Mouse (Mus musculus) embryo, embryonic 10 days (tissue): ENCODE data around the gene Serhl.

ENCODE experiments used
- DNase-seq: peaks from one replicate; pipeline ENCODE4 v3.0.0-alpha.2; 2015; ENCODE audit warnings: low spot score

The Serhl gene

GRCm38 (mm10) chr15:83084022-83084640, 5.2 kb upstream of the Serhl start:
- DNase-seq, result no peak

GRCm38 (mm10) chr15:83085901-83086300, 3.4 kb upstream of the Serhl start:
- DNase-seq, result peak; percentile 42

GRCm38 (mm10) chr15:83086636-83087328, 2.5 kb upstream of the Serhl start:
- DNase-seq, result no peak

- DNase-seq, result no peak
Observed at GRCm38 (mm10) chr15:83088495-83089428, 544 bp upstream of the Serhl start.

- no peak for DNase-seq
Observed at GRCm38 (mm10) chr15:83090874-83091273, 1.6 kb downstream of the Serhl start.

GRCm38 (mm10) chr15:83093687-83094086, 4.4 kb downstream of the Serhl start:
- no peak for DNase-seq

- peak; percentile 72 for DNase-seq
Observed at GRCm38 (mm10) chr15:83095950-83096349, 6.6 kb downstream of the Serhl start.

GRCm38 (mm10) chr15:83099533-83100331, 10.4 kb downstream of the Serhl start:
- peak; percentile 95 for DNase-seq

- no peak for DNase-seq
Observed at GRCm38 (mm10) chr15:83100332-83100662, 11.0 kb downstream of the Serhl start.

GRCm38 (mm10) chr15:83103111-83103510, 13.8 kb downstream of the Serhl start:
- no peak for DNase-seq

GRCm38 (mm10) chr15:83106426-83106825, 17.1 kb downstream of the Serhl start:
- DNase-seq, result no peak

- peak; percentile 39 for DNase-seq
Observed at GRCm38 (mm10) chr15:83107814-83108213, 18.5 kb downstream of the Serhl start.

- no peak for DNase-seq
Observed at GRCm38 (mm10) chr15:83111290-83111689, 22.0 kb downstream of the Serhl start.

GRCm38 (mm10) chr15:83111874-83112273, 22.6 kb downstream of the Serhl start:
- DNase-seq, result no peak

GRCm38 (mm10) chr15:83112898-83113297, 23.6 kb downstream of the Serhl start:
- peak; percentile 79 for DNase-seq

GRCm38 (mm10) chr15:83114106-83114505, 24.8 kb downstream of the Serhl start:
- DNase-seq, result no peak

- DNase-seq, result peak; percentile 56
Observed at GRCm38 (mm10) chr15:83115071-83115470, 25.8 kb downstream of the Serhl start.

GRCm38 (mm10) chr15:83118360-83118759, 29.1 kb downstream of the Serhl start:
- no peak for DNase-seq

- DNase-seq, result peak; percentile 71
Observed at GRCm38 (mm10) chr15:83121709-83122565, 32.6 kb downstream of the Serhl start.

- peak; percentile 94 for DNase-seq
Observed at GRCm38 (mm10) chr15:83122566-83123145, 33.4 kb downstream of the Serhl start, which contains the start of gene Rrp7a. Gene Rrp7a (minus strand): TSS chr15:83122801.
